Mouse (Mus musculus) CD8-positive naive resting alpha-beta T cell, adult 2 months (primary cell): ENCODE data around the gene Mbl1.

Experiments
- DNase-seq, 2 experiments: peaks; one replicate each; pipeline ENCODE4 v3.0.0; 2022; ENCODE audit warnings: low read depth in 2 of 2, low spot score in 2 of 2

The Mbl1 gene

DNA sequence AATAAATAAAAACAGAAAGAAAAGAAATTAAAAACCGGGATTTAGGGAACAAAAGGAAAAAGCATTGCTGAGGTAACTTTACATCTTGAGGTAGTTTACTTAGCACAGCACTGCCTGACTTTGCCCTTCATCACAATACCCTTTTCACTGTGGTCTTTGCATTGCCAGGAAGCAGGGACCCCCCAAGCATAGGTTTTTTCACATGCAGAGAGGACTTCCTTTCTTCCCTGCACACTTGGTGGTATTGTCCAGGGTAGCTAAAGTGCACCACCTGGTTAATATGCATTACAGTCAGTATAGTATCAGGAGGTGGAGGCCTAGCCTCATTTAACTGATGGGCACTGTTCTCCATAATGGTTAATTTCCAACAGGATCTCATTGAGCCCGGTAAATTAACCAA is 38.2 kb downstream of the Mbl1 start:
- no peak for DNase-seq

DNA sequence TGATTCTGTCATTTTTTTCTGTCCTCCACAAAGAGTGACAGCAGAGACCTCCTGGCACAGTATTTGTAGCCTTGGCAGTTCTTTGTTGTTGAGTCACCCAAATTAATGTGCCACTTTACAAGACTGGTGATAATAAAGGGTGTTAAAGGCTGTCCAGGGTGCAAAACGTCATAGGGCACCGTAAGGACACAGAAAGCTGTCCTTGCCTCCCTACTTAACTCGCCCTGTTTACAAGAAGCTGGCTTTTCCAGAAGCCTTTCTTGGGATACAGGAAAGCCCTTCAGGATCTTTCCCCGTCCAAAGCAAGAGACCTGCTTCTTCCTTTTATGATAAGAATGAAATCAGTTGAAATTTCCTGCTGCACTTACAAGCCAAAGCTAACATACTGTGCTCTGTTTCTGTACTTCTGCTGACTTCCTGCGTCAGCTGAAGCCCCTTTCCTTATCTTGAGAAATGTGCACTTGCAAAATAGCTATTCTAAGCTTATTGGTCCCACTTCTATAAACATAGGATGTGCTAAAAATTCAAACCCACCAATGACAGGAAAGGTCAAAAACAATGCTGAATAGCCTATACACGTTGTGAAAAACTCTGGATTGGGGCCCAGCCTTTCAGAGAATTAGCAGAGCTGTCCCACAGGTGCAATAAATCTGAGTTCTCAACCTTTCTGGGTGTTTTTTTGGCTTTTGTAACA is 46.9 kb downstream of the Mbl1 start:
- DNase-seq = no peak
